Mouse (Mus musculus): ENCODE data around the gene Ifnk. TPM values are rescaled to one million over a fixed set of nuclear protein-coding genes. Genes with fewer than 3 reads are reported as not detected.

The Ifnk gene
- polyA plus RNA-seq, 1 experiment from 2014 or later: 0.42 TPM

GRCm38 (mm10) chr4:35143472-35144102, 8.3 kb upstream of the Ifnk start:
- H3K27ac ChIP-seq: no peak overlapping the region

GRCm38 (mm10) chr4:35145726-35146125, 6.1 kb upstream of the Ifnk start:
- H3K4me1 ChIP-seq: 0 out of 2 replicates have a peak, but pooled peaks cover 6% of the 10 kb centered on the region
- 90% methylated on average over 10 of the region's 10 CpGs for WGBS
- H3K9ac ChIP-seq: no peak overlapping the region
- no peak overlapping the region for H3K27ac ChIP-seq
- no peaks in the 10 kb centered on the region for H3K9me3 ChIP-seq
- H3K4me2 ChIP-seq (replicated peaks): no peak overlapping the region
- no peak for ATAC-seq (ENCODE audit: insufficient number of reproducible peaks, insufficient read depth, low FRiP score, low TSS enrichment)
- H3K27me3 ChIP-seq: no peaks in the 10 kb centered on the region
- H3K4me3 ChIP-seq: no peak overlapping the region
- H3K36me3 ChIP-seq: no peaks in the 10 kb centered on the region

More at GRCm38 (mm10) chr4:35143472-35144102, 8.3 kb upstream of the Ifnk start:
- Histone ChIP-seq H3K9me3 (no peaks in the 10 kb centered on the region), H3K4me2 (replicated peaks) (no peak overlapping the region), H3K9ac (no peak overlapping the region), H3K27me3 (no peaks in the 10 kb centered on the region), H3K36me3 (no peaks in the 10 kb centered on the region), H3K4me1 (0 out of 2 replicates have a peak, but pooled peaks cover 6% of the 10 kb centered on the region), H3K4me3 (no peak overlapping the region)
- ATAC-seq (ENCODE audit: insufficient number of reproducible peaks, insufficient read depth, low FRiP score, low TSS enrichment): no peak
- WGBS: 46% methylated on average over 12 of the region's 12 CpGs

- Histone ChIP-seq H3K4me2 (replicated peaks) (no peak overlapping the region), H3K9me3 (no peaks in the 10 kb centered on the region), H3K9ac (no peak overlapping the region), H3K36me3 (no peaks in the 10 kb centered on the region), H3K4me1 (0 out of 2 replicates have a peak, but pooled peaks cover 6% of the 10 kb centered on the region), H3K27me3 (no peaks in the 10 kb centered on the region), H3K4me3 (no peak overlapping the region), H3K27ac (no peak overlapping the region)
- 92% methylated on average over 5 of the region's 5 CpGs for WGBS
- no peak for ATAC-seq (ENCODE audit: insufficient number of reproducible peaks, insufficient read depth, low FRiP score, low TSS enrichment)
These were observed 5.3 kb upstream of the Ifnk start for GRCm38 (mm10) chr4:35146597-35146996.

GRCm38 (mm10) chr4:35148326-35148725, 3.5 kb upstream of the Ifnk start:
- Histone ChIP-seq H3K27ac (no peak overlapping the region), H3K27me3 (no peaks in the 10 kb centered on the region), H3K4me3 (no peak overlapping the region), H3K9ac (no peak overlapping the region), H3K4me1 (0 out of 2 replicates have a peak, but pooled peaks cover 6% of the 10 kb centered on the region), H3K36me3 (no peaks in the 10 kb centered on the region), H3K9me3 (no peaks in the 10 kb centered on the region), H3K4me2 (replicated peaks) (no peak overlapping the region)
- 88% methylated on average over 4 of the region's 4 CpGs for WGBS
- no peak for ATAC-seq (ENCODE audit: insufficient number of reproducible peaks, insufficient read depth, low FRiP score, low TSS enrichment)

GRCm38 (mm10) chr4:35150706-35151105, 1.1 kb upstream of the Ifnk start:
- Histone ChIP-seq H3K4me3 (no peak overlapping the region), H3K9ac (no peak overlapping the region), H3K27ac (no peak overlapping the region), H3K36me3 (no peaks in the 10 kb centered on the region), H3K27me3 (no peaks in the 10 kb centered on the region), H3K4me1 (0 out of 2 replicates have a peak, but pooled peaks cover 5% of the 10 kb centered on the region), H3K4me2 (replicated peaks) (no peak overlapping the region), H3K9me3 (no peaks in the 10 kb centered on the region)
- ATAC-seq (ENCODE audit: insufficient number of reproducible peaks, insufficient read depth, low FRiP score, low TSS enrichment): no peak
- WGBS: 88% methylated on average over 3 of the region's 3 CpGs

GRCm38 (mm10) chr4:35154051-35154450, 2.2 kb downstream of the Ifnk start:
- H3K27me3 ChIP-seq: 0 out of 2 replicates have a peak, but pooled peaks cover 2% of the 10 kb centered on the region
- no peaks in the 10 kb centered on the region for H3K9me3 ChIP-seq
- no peak overlapping the region for H3K9ac ChIP-seq
- H3K27ac ChIP-seq: no peak overlapping the region
- H3K4me2 ChIP-seq (replicated peaks): no peak overlapping the region
- no peak overlapping the region for H3K4me3 ChIP-seq
- H3K36me3 ChIP-seq: no peaks in the 10 kb centered on the region
- ATAC-seq (ENCODE audit: insufficient number of reproducible peaks, insufficient read depth, low FRiP score, low TSS enrichment): no peak
- 50% methylated on average over 3 of the region's 3 CpGs for WGBS
- H3K4me1 ChIP-seq: 0 out of 2 replicates have a peak, but pooled peaks cover 5% of the 10 kb centered on the region

- ATAC-seq (ENCODE audit: insufficient number of reproducible peaks, insufficient read depth, low FRiP score, low TSS enrichment): 0 out of 2 replicates have a peak, but pooled peaks have one; percentile 5
- H3K27ac ChIP-seq: peak overlapping the region; percentile 89
- H3K4me3 ChIP-seq: peak overlapping the region; percentile 58
- H3K4me1 ChIP-seq: 0 out of 2 replicates have a peak, but pooled peaks cover 5% of the 10 kb centered on the region
- 0 out of 2 replicates have a peak, but pooled peaks cover 2% of the 10 kb centered on the region for H3K27me3 ChIP-seq
- 23% methylated on average over 20 of the region's 20 CpGs for WGBS
- H3K4me2 ChIP-seq (replicated peaks): peak overlapping the region; percentile 86
- H3K36me3 ChIP-seq: no peaks in the 10 kb centered on the region
- no peaks in the 10 kb centered on the region for H3K9me3 ChIP-seq
- peak overlapping the region; percentile 72 for H3K9ac ChIP-seq
These were observed 3.5 kb downstream of the Ifnk start for GRCm38 (mm10) chr4:35155132-35155922.

- H3K4me3 ChIP-seq: peak overlapping the region; percentile 58
- no peaks in the 10 kb centered on the region for H3K36me3 ChIP-seq
- H3K4me1 ChIP-seq: 0 out of 2 replicates have a peak, but pooled peaks cover 5% of the 10 kb centered on the region
- ATAC-seq (ENCODE audit: insufficient number of reproducible peaks, insufficient read depth, low FRiP score, low TSS enrichment): peak; percentile 86
- peak overlapping the region; percentile 86 for H3K4me2 ChIP-seq (replicated peaks)
- WGBS: under 1% methylated on average over 26 of the region's 26 CpGs
- H3K27me3 ChIP-seq: 0 out of 2 replicates have a peak, but pooled peaks cover 2% of the 10 kb centered on the region
- H3K9me3 ChIP-seq: no peaks in the 10 kb centered on the region
- H3K27ac ChIP-seq: peak overlapping the region; percentile 89
- H3K9ac ChIP-seq: peak overlapping the region; percentile 72
These were observed 4.3 kb downstream of the Ifnk start for GRCm38 (mm10) chr4:35156149-35156611.

- H3K27ac ChIP-seq: peak within 1 kb of the TSS; percentile 89
- H3K36me3 ChIP-seq: no peaks in the 10 kb centered on the region
- 0 out of 2 replicates have a peak, but pooled peaks cover 5% of the 10 kb centered on the region for H3K4me1 ChIP-seq
- 0 out of 2 replicates have a peak, but pooled peaks cover 2% of the 10 kb centered on the region for H3K27me3 ChIP-seq
- WGBS: under 1% methylated on average over 50 of the region's 50 CpGs
- H3K9ac ChIP-seq: peak within 1 kb of the TSS; percentile 72
- H3K9me3 ChIP-seq: no peaks in the 10 kb centered on the region
- peak; percentile 82 for ATAC-seq (ENCODE audit: insufficient number of reproducible peaks, insufficient read depth, low FRiP score, low TSS enrichment)
- peak within 1 kb of the TSS; percentile 58 for H3K4me3 ChIP-seq
- peak within 1 kb of the TSS; percentile 86 for H3K4me2 ChIP-seq (replicated peaks)
These were observed 5.1 kb downstream of the Ifnk start, which contains the start of gene Mob3b for GRCm38 (mm10) chr4:35156751-35157611. TSS of gene Mob3b (minus strand) at chr4:35157484.

GRCm38 (mm10) chr4:35157815-35158214, 6.0 kb downstream of the Ifnk start:
- 60% methylated on average over 11 of the region's 11 CpGs for WGBS
- no peak for ATAC-seq (ENCODE audit: insufficient number of reproducible peaks, insufficient read depth, low FRiP score, low TSS enrichment)
- Histone ChIP-seq H3K27me3 (0 out of 2 replicates have a peak, but pooled peaks cover 2% of the 10 kb centered on the region), H3K9ac (no peak overlapping the region), H3K27ac (no peak overlapping the region), H3K4me1 (0 out of 2 replicates have a peak, but pooled peaks cover 5% of the 10 kb centered on the region), H3K36me3 (no peaks in the 10 kb centered on the region), H3K9me3 (no peaks in the 10 kb centered on the region), H3K4me2 (replicated peaks) (0 out of 2 replicates have a peak overlapping the region, but pooled peaks have one; percentile 86), H3K4me3 (no peak overlapping the region)

GRCm38 (mm10) chr4:35165275-35165674, 13.4 kb downstream of the Ifnk start:
- Histone ChIP-seq H3K36me3 (no peaks in the 10 kb centered on the region), H3K9ac (no peak overlapping the region), H3K27ac (no peak overlapping the region), H3K4me2 (replicated peaks) (no peak overlapping the region), H3K4me3 (no peak overlapping the region), H3K4me1 (peaks cover 7% of the 10 kb centered on the region; the same call in 1 of the 2 replicates), H3K9me3 (no peaks in the 10 kb centered on the region), H3K27me3 (no peaks in the 10 kb centered on the region)
- 88% methylated on average over 2 of the region's 2 CpGs for WGBS
- ATAC-seq (ENCODE audit: insufficient number of reproducible peaks, insufficient read depth, low FRiP score, low TSS enrichment): no peak
